Mouse (Mus musculus): ENCODE results near the gene Rnf214.

DNA sequence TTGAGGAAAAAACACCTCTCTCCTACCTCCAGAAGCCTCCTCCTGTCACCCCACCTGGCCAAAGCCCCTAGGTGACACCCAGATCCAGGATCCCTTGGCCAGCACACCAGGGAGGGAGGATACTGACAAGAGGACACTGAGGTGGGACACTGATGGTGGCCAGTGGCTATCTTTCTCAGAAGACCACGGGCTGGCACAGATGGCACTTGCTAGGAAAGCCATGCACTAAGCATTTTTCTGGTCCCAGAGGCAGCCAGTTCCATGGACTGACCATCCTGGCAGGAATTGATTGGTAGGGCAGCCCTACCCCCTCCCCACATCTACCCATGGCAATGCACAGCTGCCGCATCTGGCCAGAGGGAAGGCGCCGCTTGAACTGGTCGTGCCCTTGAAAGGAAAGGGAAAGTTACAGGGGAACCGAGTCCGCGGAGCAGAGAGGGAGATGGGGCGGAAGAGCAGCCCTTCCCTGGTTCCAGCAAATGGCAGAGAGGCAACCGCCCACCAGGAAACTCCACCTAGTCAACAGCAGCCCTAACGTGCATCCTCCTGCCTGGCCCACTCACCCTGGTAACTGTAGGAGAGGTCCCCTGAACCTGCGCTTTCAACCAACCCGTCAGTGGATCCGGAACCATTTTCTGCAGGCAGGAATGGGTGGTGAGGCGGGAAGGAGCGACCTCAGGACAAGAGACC is 39.6 kb upstream of the Rnf214 start:
- TF ChIP-seq CTCF (IDR thresholded peaks at IDR 0.05; ENCODE audit: insufficient read depth, low read length), result no peak
- no peak for TF ChIP-seq POLR2A (IDR thresholded peaks at IDR 0.05; ENCODE audit: borderline replicate concordance, extremely low read depth, low read depth, low read length)
